Mouse (Mus musculus) embryonic facial prominence, embryonic 15.5 days (tissue): ENCODE measurements around the gene Atp8b4. TPM values are rescaled to one million over a fixed set of nuclear protein-coding genes. Genes with fewer than 3 reads are reported as not detected.

Source experiments
- ATAC-seq: fragments of 200-750 bp; cut with Nextera tagmentation; 2 replicates; pipeline ENCODE4 v1.8.0; 2017; ENCODE audit warnings: low read depth, moderate TSS enrichment; ENCODE audit not compliant: insufficient number of reproducible peaks, low FRiP score, low TSS enrichment
- H3K27ac ChIP-seq: fragments of 300-500 bp; sonication (generic); replicated peaks from 2 replicates; pipeline ENCODE4 v1.5.1; 2015; ENCODE audit warnings: mild to moderate bottlenecking, inconsistent platforms
- H3K27me3 ChIP-seq: fragments of 300-500 bp; sonication (generic); 2 replicates; pipeline ENCODE4 v1.6.1; 2015; ENCODE audit warnings: inconsistent platforms
- H3K36me3 ChIP-seq: fragments of 300-500 bp; sonication (generic); 2 replicates; pipeline ENCODE4 v1.6.1; 2015; ENCODE audit warnings: mild to moderate bottlenecking, inconsistent platforms
- H3K4me1 ChIP-seq: fragments of 300-500 bp; sonication (generic); 2 replicates; pipeline ENCODE4 v1.6.1; 2015; ENCODE audit warnings: inconsistent platforms
- H3K4me2 ChIP-seq: fragments of 300-500 bp; sonication (generic); replicated peaks from 2 replicates; pipeline ENCODE4 v1.6.1; 2015; ENCODE audit warnings: mild to moderate bottlenecking, inconsistent platforms
- H3K4me3 ChIP-seq: fragments of 300-500 bp; sonication (generic); replicated peaks from 2 replicates; pipeline ENCODE4 v1.5.1; 2015; ENCODE audit warnings: mild to moderate bottlenecking, inconsistent platforms
- H3K9ac ChIP-seq: fragments of 300-500 bp; sonication (generic); 2 replicates; pipeline ENCODE4 v1.6.1; 2015; ENCODE audit warnings: inconsistent platforms
- H3K9me3 ChIP-seq: fragments of 300-500 bp; sonication (generic); replicated peaks from 2 replicates; pipeline ENCODE4 v1.6.1; 2016; ENCODE audit warnings: inconsistent platforms
- WGBS: fragments of 180-500 bp; shearing (Covaris S2); methylation state at CpG from one replicate; pipeline ENCODE4 v1.1.7; 2015; 5-methylcytosine and 5-hydroxymethylcytosine counted together
- polyA plus RNA-seq: library from polyadenylated mRNA; unstranded; fragments of >200 nt; fragmentation: Nextera tagmentation; extraction: Ambion mirVana; gene quantifications from 2 replicates; pipeline ENCODE4 v1.2.1, GENCODE M21; 2015

The Atp8b4 gene
- polyA plus RNA-seq, 1 experiment from 2014 or later = 3.4 TPM

DNA sequence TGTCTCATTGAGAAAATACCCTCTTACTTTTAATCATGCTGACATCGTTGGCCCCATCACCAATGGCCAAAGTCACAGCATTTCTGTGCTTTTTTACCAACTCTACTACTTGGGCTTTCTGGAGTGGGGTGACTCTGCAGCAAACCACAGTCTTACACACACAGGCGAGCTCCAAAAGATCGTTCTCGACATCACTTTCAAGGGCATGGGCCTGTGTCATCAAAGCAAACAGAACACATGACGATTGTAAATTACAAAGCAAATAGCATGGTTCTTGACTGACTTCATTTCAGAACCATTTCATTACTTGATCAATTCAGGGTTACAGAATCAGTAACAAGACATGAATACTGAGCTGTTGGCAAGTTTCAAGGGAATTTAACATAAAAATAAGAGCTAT, 141.7 kb downstream of the Atp8b4 start:
- ATAC-seq = no peak
- no peaks in the 10 kb centered on the region for H3K36me3 ChIP-seq
- H3K27me3 ChIP-seq = no peaks in the 10 kb centered on the region
- no peaks in the 10 kb centered on the region for H3K9me3 ChIP-seq
- 82% methylated on average over 5 of the region's 5 CpGs for WGBS
- peaks cover 33% of the 10 kb centered on the region for H3K4me1 ChIP-seq
- no peak overlapping the region for H3K4me3 ChIP-seq
- no peak overlapping the region for H3K27ac ChIP-seq
- H3K4me2 ChIP-seq = no peak overlapping the region
- no peak overlapping the region for H3K9ac ChIP-seq

GRCm38 (mm10) chr2:126355259-126355658, 145.2 kb downstream of the Atp8b4 start:
- 89% methylated on average over 2 of the region's 2 CpGs for WGBS
- no peaks in the 10 kb centered on the region for H3K9me3 ChIP-seq
- H3K4me2 ChIP-seq = no peak overlapping the region
- ATAC-seq = no peak
- H3K27me3 ChIP-seq = no peaks in the 10 kb centered on the region
- H3K4me3 ChIP-seq = no peak overlapping the region
- peaks cover 4% of the 10 kb centered on the region; the same call in 1 of the 2 replicates for H3K4me1 ChIP-seq
- H3K36me3 ChIP-seq = no peaks in the 10 kb centered on the region
- H3K9ac ChIP-seq = no peak overlapping the region
- H3K27ac ChIP-seq = no peak overlapping the region

- H3K27me3 ChIP-seq = no peaks in the 10 kb centered on the region
- no peaks in the 10 kb centered on the region for H3K4me1 ChIP-seq
- H3K4me2 ChIP-seq = no peak overlapping the region
- H3K9me3 ChIP-seq = no peaks in the 10 kb centered on the region
- no peak for ATAC-seq
- H3K9ac ChIP-seq = no peak overlapping the region
- H3K27ac ChIP-seq = no peak overlapping the region
- H3K4me3 ChIP-seq = no peak overlapping the region
- 65% methylated on average over 1 of the region's 1 CpGs for WGBS
- H3K36me3 ChIP-seq = no peaks in the 10 kb centered on the region
Measured at GRCm38 (mm10) chr2:126351811-126352210, 148.7 kb downstream of the Atp8b4 start.

GRCm38 (mm10) chr2:126343026-126343593, 157.4 kb downstream of the Atp8b4 start:
- no peaks in the 10 kb centered on the region for H3K9me3 ChIP-seq
- no peak overlapping the region for H3K4me3 ChIP-seq
- no peak overlapping the region for H3K27ac ChIP-seq
- H3K4me2 ChIP-seq = no peak overlapping the region
- H3K27me3 ChIP-seq = no peaks in the 10 kb centered on the region
- no peaks in the 10 kb centered on the region for H3K36me3 ChIP-seq
- H3K9ac ChIP-seq = no peak overlapping the region
- ATAC-seq = no peak
- H3K4me1 ChIP-seq = no peaks in the 10 kb centered on the region
- WGBS = 83% methylated on average over 3 of the region's 3 CpGs

DNA sequence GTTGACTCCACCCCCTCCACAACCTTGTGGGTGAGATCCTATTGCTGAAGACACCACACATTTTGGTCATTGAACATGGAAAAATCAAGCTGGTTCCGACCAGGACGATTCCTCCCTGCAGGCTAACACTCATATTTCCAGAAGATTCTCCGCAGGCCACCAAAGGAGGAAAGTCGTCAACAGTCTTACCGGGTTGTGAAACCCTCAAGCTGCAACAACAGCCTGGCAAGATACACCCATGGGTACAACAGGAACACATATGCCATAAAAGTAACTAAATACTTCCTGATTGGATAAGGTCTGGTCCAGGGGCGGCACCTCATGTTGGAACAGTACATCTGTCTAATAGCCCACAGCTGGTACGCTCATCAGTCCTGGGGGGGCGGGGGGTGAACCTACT, 159.0 kb downstream of the Atp8b4 start:
- no peak overlapping the region for H3K9ac ChIP-seq
- no peaks in the 10 kb centered on the region for H3K9me3 ChIP-seq
- H3K4me3 ChIP-seq = no peak overlapping the region
- H3K36me3 ChIP-seq = no peaks in the 10 kb centered on the region
- ATAC-seq = no peak
- WGBS = 89% methylated on average over 8 of the region's 8 CpGs
- no peaks in the 10 kb centered on the region for H3K4me1 ChIP-seq
- H3K27me3 ChIP-seq = no peaks in the 10 kb centered on the region
- no peak overlapping the region for H3K4me2 ChIP-seq
- H3K27ac ChIP-seq = no peak overlapping the region

- no peak for ATAC-seq
Measured at GRCm38 (mm10) chr2:126340201-126340600, 160.3 kb downstream of the Atp8b4 start.

GRCm38 (mm10) chr2:126339516-126339915, 161.0 kb downstream of the Atp8b4 start:
- Histone ChIP-seq H3K4me2 (no peak overlapping the region), H3K36me3 (no peaks in the 10 kb centered on the region), H3K9me3 (no peaks in the 10 kb centered on the region), H3K9ac (no peak overlapping the region), H3K27me3 (no peaks in the 10 kb centered on the region), H3K27ac (no peak overlapping the region), H3K4me1 (no peaks in the 10 kb centered on the region), H3K4me3 (no peak overlapping the region)
- ATAC-seq = no peak
- WGBS = 73% methylated on average over 8 of the region's 8 CpGs

More at GRCm38 (mm10) chr2:126340201-126340600, 160.3 kb downstream of the Atp8b4 start:
- Histone ChIP-seq H3K4me1 (no peaks in the 10 kb centered on the region), H3K27ac (no peak overlapping the region), H3K4me2 (no peak overlapping the region), H3K36me3 (no peaks in the 10 kb centered on the region), H3K9me3 (no peaks in the 10 kb centered on the region), H3K9ac (no peak overlapping the region), H3K4me3 (no peak overlapping the region), H3K27me3 (no peaks in the 10 kb centered on the region)
- WGBS = 68% methylated on average over 7 of the region's 7 CpGs

- ATAC-seq = no peak
- no peaks in the 10 kb centered on the region for H3K4me1 ChIP-seq
Measured at GRCm38 (mm10) chr2:126337143-126337542, 163.3 kb downstream of the Atp8b4 start.

DNA sequence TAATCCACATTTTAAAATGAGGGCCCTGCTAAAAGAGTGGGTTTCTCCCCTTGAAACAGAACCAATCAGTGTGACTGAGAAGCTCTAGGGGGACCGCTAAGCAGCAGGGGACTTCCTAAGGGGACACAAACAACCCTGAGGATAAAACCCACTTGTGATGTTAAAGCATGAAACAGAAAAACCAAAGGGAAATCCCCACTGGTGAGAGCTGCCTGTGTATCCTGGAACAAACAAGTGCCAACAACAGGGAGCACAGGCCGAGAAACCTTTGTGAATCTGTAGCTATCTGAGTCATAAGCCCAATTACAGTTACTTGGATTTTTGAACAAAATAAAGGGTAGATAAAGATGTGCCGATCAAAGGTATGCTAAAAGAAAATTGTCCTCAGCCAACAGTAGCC, 168.7 kb downstream of the Atp8b4 start:
- H3K27me3 ChIP-seq = no peaks in the 10 kb centered on the region
- no peak for ATAC-seq
- no peak overlapping the region for H3K9ac ChIP-seq
- no peaks in the 10 kb centered on the region for H3K36me3 ChIP-seq
- no peaks in the 10 kb centered on the region for H3K9me3 ChIP-seq
- H3K4me2 ChIP-seq = no peak overlapping the region
- no peak overlapping the region for H3K4me3 ChIP-seq
- no peaks in the 10 kb centered on the region for H3K4me1 ChIP-seq
- WGBS = 88% methylated on average over 3 of the region's 3 CpGs
- H3K27ac ChIP-seq = no peak overlapping the region

More at GRCm38 (mm10) chr2:126337143-126337542, 163.3 kb downstream of the Atp8b4 start:
- Histone ChIP-seq H3K4me3 (no peak overlapping the region), H3K4me2 (no peak overlapping the region), H3K9ac (no peak overlapping the region), H3K9me3 (no peaks in the 10 kb centered on the region), H3K36me3 (no peaks in the 10 kb centered on the region), H3K27me3 (no peaks in the 10 kb centered on the region), H3K27ac (no peak overlapping the region)
- WGBS = 87% methylated on average over 5 of the region's 5 CpGs

DNA sequence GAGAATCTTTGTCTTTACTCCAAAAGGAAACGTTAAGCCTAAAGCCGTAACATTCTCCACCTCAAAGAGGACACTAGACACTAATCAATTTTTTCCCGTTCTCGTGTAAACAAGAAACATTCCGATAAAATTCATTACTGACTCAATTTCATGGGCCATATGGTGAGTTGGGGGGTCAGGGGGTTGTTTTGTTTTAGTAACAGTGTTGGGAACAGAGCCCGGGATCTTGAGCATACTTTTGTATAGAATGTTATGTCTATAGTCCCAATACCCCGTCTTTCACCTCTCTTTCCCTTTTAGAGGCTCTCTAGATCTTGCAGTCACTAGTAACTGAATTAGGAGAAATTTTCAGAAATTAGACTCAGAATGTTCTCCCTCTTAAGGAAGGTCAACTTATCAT, 177.3 kb downstream of the Atp8b4 start:
- H3K9me3 ChIP-seq = no peaks in the 10 kb centered on the region
- H3K27me3 ChIP-seq = no peaks in the 10 kb centered on the region
- WGBS = 38% methylated on average over 7 of the region's 7 CpGs
- H3K4me3 ChIP-seq = 0 out of 2 replicates have a peak overlapping the region, but pooled peaks have one; percentile 10
- H3K9ac ChIP-seq = no peak overlapping the region
- 0 out of 2 replicates have a peak overlapping the region, but pooled peaks have one; percentile 68 for H3K27ac ChIP-seq
- H3K4me2 ChIP-seq = no peak overlapping the region
- no peak for ATAC-seq
- H3K36me3 ChIP-seq = no peaks in the 10 kb centered on the region
- H3K4me1 ChIP-seq = 0 out of 2 replicates have a peak, but pooled peaks cover 5% of the 10 kb centered on the region

DNA sequence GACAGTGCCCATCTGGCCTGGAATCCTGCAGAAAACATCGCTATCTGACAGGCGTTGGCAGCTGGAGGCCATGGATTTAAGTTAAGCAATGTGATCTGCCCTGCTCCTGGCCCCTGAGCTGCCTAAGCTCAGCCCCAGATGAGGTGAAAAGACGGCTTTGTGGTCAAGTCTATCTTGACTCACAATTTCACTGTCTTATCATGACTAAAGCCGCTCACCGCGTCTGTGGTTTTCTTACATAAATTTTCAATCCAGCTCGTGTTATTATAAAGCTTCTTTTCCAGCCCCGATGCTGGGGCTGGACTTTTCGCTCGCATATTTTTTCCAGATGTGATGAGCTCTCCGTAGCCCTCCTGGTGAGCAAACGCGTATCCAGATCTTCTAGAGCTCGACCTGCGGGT, 177.8 kb downstream of the Atp8b4 start:
- Histone ChIP-seq H3K4me2 (peak overlapping the region; percentile 21; the same call in 1 of the 2 replicates), H3K4me3 (0 out of 2 replicates have a peak overlapping the region, but pooled peaks have one; percentile 10), H3K4me1 (0 out of 2 replicates have a peak, but pooled peaks cover 5% of the 10 kb centered on the region), H3K36me3 (no peaks in the 10 kb centered on the region), H3K27me3 (no peaks in the 10 kb centered on the region), H3K27ac (peak overlapping the region; percentile 68), H3K9ac (no peak overlapping the region), H3K9me3 (no peaks in the 10 kb centered on the region)
- peak; percentile 70; the same call in 1 of the 2 replicates for ATAC-seq
- 36% methylated on average over 15 of the region's 15 CpGs for WGBS

- Histone ChIP-seq H3K27me3 (no peaks in the 10 kb centered on the region), H3K9me3 (no peaks in the 10 kb centered on the region), H3K9ac (no peak overlapping the region), H3K4me2 (no peak overlapping the region), H3K4me3 (no peak overlapping the region), H3K27ac (no peak overlapping the region), H3K36me3 (no peaks in the 10 kb centered on the region), H3K4me1 (0 out of 2 replicates have a peak, but pooled peaks cover 5% of the 10 kb centered on the region)
- ATAC-seq = no peak
- WGBS = 67% methylated on average over 6 of the region's 6 CpGs
Measured at GRCm38 (mm10) chr2:126318071-126318470, 182.4 kb downstream of the Atp8b4 start.
